Mouse (Mus musculus) heart, adult 2 months (tissue): ENCODE data around the gene Map2k6.

Experiments
- CTCF ChIP-seq: fragments of 200-600 bp; IDR thresholded peaks from 2 replicates; pipeline ENCODE4 v1.8.1; 2022; ENCODE audit warnings: antibody characterized with exemption, mild to moderate bottlenecking, moderate library complexity
- EP300 ChIP-seq: fragments of 200-500 bp; IDR thresholded peaks from 2 replicates; pipeline ENCODE4 v1.6.1; 2011; ENCODE audit warnings: low read depth, low read length, control low read depth; ENCODE audit not compliant: insufficient read depth
- POLR2A ChIP-seq: fragments of 200-500 bp; IDR thresholded peaks from 2 replicates; pipeline ENCODE4 v1.6.1; 2011; ENCODE audit warnings: mild to moderate bottlenecking, low read depth, low read length, control low read depth; ENCODE audit not compliant: insufficient read depth

- no peak for TF ChIP-seq POLR2A
- TF ChIP-seq CTCF: no peak
- TF ChIP-seq EP300: no peak
Observed at GRCm38 (mm10) chr11:110482649-110483048, 83.7 kb downstream of the Map2k6 start.
